Mouse (Mus musculus) thymus, postnatal 25 days (tissue): ENCODE measurements around the gene Acot5.
"Not testable (repeated sequence)": the region's sequence is repeated elsewhere in the genome, so short reads cannot be mapped to it uniquely, and the experiment has no call there.

Source experiments
- DNase-seq: peaks from one replicate; pipeline ENCODE4 v3.0.0; 2022

Acot5 gene

DNA sequence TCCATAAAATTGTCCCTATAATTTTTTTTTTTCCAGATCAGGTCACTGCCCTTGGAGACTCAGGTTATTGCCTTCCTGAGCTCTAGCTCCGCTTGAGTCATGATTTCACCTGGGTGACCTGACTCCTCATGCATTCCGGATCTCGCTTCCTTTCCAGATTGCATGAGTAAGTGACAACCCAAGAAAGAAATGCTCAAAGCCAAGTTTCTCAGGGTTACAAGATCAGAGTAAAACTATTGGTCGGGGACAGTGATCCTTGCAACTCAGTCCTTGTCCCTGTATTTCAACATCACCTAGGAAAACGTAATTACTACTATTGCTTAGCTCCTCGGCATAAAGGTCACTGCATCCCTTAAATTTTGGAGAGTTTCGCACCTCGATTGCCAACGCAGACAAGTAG is at the start of gene Acot5:
Acot5 (plus strand) TSS at position 340 of the 400 bp plus-strand sequence.
- DNase-seq = no peak

DNA sequence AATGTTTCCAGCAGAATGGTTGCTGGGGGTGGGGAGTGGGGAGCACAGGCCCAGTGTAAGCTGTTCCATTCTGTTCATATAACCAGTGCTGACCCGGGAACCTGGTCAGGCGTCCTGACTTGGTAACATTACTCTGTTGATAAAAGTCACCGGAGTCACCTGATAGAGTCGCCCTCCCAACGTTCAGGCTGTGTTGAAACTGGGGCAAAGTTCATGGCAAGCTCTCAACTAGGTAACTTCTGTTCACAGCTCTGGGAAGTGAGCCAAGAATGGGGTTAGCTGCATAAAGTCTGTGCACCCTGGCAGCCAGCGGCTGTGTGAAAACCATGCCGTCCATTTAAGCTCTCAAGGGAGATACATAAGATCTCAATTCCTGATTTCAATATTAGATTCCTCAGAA is 48.6 kb upstream of the Acot5 start:
- DNase-seq = not testable (repeated sequence)

DNA sequence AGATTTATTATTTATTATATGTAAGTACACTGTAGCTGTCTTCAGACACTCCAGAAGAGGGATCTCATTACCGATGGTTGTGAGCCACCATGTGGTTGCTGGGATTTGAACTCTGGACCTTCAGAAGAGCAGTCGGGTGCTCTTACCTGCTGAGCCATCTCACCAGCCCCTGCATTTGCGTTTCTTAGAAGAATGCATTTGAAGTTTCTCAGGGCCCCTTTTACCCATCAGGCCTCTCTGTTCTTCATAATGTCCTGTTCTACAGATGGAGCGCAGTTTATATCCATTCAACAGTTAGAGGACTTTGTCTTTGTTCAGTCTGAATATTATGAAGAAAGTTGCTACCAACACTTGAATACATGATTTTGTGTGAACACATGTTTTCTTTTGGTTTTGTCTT is 46.9 kb upstream of the Acot5 start:
- DNase-seq = not testable (repeated sequence)

DNA sequence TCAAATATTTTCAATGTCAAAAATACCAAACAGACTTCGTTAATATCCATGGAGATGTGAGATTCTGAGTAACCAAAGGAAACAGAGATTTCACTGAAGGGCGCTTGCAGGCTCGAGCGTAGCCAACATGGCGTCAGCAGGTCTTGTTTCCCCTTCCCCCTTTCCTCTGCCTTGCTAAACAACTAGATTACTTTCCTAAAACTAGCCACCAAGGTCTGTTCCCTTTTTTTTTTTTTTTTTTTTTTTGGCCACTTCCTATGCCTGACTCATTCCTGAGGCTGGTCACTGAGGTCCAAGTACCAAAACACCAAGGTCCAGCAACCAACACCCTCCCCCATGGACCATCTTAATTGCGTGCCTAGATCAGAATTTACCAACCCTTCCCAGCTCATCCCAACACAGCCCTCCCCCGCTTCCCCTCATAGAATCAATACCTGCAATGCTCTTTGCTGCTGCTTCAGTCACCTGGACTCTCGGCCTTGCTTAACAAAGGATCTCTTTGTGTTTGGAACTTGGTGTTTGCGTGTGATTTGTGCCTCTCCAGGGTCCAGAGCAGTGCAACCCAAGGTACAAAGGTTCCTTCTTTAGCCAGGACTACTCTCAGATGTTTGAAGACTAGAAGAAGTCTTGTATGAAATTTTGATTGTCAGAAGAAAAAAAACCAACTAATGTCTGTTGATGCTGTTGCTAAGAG is 45.9 kb upstream of the Acot5 start:
- DNase-seq = no peak

DNA sequence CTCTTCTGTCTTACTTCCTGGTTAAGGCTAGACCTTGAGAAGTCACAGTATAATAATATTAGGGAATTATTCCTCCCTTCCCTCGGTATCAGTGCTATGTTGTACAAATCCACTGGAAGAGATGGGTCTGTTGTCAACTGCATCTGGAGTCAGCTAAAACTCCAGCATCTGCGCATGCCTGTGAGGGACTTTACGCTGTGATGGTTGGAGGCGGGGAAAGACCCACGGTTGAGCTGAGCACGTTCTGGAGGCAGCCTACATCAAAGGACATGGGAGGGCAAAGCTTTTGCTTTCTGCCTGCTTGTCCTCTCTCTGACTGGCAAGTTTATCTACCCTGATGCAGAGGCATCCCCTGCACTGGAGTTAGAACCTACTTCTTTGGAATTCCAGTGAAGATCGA is 43.2 kb upstream of the Acot5 start:
- no peak for DNase-seq

DNA sequence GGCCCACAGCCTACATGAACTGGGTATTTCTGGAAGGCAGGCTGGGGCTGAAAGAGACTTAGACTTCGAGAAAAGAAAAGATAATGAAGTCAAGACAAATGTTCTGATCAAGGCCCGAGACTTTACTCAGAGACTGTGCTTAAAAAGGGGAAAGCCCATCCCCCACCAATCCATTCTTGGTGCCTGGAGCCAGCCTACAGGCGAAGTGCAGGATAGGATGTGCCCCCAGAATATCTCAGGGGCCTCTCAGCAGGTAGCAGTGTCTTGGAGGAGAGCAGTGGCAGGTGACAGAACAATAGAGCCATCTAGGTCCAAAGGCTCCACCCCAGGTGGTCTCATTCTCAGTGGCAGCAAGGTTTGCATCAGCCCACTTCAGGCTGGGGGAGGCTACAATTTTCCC is 40.8 kb upstream of the Acot5 start:
- DNase-seq = not testable (repeated sequence)

DNA sequence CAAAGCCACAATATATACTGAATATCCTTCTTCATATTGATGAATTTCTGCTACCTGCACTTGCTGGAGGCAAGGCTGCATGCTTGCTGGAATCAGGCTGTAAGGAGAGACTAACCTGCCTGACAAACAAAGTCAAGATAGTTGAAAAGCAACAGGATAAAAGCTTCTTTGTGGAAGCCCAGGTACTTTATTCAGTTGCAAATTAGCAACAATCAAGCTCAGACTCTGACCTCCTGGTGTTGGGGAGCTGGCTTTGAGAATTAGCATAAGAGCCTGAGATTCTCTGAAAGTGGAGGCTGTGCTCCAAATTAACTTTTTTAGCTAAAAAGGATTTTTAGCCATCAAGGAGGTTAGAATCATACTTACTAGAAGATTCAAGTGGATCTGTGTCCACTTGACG is 40.1 kb upstream of the Acot5 start:
- DNase-seq = not testable (repeated sequence)

DNA sequence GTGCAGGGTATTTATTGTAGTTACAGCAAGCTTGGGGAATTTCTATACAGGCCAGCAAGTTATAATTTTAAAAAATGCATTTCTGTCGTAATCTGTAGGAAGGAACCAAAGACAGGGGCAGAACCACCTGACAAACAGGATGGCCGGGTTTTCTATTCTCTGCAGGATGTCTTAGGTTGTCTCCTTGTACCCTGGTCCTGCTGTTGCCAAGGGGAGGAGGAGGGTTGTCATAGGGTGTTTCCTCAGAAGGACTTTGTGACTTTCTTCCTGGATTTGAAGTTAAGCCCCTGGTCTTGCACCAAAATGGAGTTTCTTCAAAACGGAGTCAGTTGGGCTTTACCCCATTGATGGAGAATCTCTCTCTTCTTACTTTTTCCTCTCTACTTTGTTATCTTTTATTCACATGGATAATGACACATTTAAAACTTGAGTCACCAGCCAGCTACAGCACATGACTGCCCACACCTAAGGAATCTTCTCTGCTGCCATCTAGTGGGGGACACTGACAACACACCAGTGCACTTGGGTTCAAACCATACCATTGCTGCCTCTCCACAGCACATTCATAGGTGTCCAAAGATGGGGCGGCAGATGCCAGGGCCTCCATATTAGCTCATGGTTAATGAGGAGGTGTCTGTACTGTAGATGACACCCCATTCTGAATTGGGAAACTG is 38.3 kb upstream of the Acot5 start:
- DNase-seq = peak; percentile 73

DNA sequence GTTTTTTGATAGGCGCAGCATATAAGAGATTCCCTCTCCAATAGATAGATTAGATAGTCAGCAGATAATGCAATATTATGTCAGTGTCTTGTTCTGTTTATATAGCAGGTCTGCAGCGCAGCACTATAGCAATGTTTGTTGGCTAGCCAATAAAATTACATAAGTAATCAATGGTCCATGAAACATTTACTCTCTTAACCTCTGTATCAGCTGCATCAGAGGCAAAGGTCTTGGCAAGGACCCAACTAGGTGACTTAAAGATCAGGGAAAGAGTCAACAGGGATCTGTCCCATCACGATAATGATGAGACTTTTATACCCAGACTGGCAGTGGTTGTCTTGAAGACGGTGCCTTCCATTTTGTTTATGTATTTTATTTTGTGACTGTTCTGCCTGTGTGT is 36.3 kb upstream of the Acot5 start:
- no peak for DNase-seq

DNA sequence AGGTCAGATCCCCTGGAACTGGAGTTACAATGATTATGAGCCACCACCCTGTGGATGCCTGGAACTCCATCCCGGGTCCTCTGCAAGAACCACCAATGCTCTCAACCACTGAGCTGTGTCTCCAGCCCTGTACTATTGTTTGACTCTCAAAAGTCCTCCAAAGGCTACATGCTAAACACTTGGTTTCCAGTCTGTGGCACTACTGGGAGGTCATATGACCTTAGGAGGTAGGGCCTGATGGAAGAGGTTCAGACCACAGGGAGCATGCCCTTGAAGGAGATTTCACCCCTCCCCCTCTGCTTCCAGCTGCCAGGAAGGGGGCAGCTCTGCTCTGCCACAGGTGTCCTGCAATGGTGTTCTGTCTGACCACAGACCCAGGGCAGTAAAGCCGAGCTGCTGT is 35.8 kb upstream of the Acot5 start:
- DNase-seq = not testable (repeated sequence)

DNA sequence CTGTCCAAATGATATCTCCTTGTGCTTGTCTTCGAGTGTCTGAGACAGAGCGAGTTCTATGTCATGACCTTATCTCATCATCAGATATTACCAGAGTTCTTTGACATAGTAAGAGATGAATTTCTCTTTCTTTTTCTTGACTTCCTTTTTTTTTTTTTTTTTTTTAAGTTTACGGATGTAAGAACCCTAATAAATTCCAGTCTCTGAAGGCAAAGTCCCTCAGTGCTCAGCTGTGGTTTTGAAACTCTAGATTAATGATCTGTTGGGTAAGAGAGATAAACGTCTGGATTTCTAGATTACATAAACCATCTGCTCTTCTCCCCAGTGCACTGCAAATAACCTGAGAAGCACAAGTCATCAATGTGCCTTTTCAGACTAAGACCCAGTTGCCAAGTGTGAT is 35.0 kb upstream of the Acot5 start:
- DNase-seq = no peak

DNA sequence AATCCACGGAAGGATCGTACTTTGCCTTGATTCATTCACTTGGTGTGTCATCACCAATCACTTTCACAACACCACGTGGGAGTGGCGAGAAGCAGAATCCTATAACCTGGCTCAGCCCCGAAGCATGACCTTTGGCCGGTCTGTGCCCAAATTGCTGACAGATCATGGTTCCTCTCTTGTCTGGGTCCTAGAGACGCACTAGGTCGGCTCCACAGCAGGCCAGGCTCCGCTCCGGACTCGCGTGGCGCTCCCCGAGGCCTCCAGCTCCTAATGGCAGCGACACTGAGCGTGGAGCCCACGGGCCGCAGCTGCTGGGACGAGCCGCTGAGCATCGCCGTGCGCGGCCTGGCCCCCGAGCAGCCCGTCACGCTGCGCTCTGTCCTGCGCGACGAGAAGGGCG is 30.9 kb upstream of the Acot5 start, which contains the start of gene Acot4:
Acot4 (plus strand) TSS at position 139 of the 400 bp plus-strand sequence.
- not testable (repeated sequence) for DNase-seq

DNA sequence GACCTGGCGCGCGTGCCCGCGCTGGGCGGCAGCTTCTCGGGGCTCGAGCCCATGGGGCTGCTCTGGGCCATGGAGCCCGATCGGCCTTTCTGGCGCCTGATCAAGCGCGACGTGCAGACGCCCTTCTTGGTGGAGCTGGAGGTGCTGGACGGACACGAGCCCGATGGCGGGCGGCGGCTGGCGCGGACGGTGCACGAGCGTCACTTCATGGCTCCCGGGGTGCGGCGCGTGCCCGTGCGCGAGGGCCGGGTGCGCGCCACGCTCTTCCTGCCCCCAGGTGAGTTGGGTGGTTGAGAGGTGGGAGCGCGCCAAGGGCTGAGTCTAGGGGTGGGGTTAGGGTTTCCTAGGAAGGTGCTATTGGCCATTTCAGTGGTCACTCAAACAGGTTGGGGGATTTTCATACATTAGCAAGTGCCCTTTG is 30.4 kb upstream of the Acot5 start, which contains the start of gene Gm49366:
Gm49366 (plus strand) TSS at position 245 of the 421 bp plus-strand sequence.
- not testable (repeated sequence) for DNase-seq

DNA sequence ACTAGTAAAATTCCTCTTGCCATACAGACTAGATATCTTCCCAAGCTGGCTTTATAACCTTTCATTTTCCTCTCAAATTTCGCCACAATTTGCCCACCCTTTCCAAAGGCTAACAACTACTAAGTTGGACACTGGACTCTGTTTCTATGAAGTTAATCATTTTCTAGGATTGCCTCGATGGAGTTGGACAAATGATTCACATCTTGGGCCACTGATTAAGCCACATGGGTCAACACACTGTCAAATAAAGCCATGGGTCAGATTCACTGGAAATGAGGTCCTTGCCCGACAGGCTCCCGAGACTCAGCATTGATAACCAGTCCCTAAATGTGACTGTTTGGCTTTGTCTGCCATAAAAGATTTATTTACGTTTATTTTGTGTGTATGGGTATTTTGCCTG is 26.9 kb upstream of the Acot5 start:
- no peak for DNase-seq

DNA sequence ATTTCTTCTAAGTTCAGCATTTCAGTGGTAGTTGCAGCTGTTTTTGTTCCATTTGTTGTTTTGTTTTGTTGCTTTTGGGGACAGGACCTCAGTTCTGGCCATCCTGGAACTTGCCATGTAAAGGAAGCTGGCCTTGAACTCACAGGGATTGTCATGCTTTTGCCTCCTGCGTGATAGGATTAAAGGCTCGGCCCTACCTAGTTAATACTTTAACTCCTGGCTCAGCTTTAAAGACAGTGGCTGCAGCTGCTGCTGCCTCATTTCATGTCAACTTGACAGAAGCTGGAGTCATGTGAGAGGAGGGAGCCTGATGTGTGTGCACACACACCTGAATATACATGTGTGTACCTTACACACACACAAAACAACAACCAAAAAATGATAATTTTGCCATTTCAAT is 25.1 kb upstream of the Acot5 start:
- no peak for DNase-seq

DNA sequence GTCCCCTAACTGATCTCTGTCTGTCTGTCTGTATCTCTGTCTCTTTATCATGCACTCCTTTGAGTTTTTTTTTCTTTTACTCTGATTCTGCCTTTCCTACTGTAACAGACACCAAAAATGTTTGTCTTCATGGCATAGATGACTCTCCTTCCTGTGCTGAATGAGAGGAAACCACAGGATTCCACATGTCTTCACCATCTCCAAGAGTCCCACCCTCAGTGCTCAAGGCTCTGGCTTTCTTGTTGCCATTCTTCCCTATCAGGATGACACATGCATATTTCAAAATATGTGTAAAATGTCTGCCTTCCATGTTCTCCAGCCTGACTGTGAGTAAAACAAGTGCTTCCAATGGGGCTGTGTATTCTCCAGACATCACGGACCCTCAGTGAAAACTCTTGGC is 22.2 kb upstream of the Acot5 start:
- DNase-seq = no peak

DNA sequence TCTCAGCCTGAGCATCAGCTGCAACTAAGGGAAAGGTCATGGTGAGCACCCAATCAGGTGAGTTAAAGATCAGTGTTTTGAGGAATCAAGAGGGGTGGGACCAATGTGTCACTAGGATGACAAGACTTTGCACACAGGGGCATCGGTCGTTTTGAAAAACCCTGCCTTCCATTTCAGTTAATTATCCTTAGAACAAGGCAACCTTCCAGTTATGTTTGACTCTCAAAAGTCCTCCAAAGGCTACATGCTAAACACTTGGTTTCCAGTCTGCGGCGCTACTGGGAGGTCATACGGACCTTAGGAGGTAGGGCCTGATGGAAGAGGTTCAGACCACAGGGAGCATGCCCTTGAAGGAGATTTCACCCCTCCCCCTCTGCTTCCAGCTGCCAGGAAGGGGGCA is 18.4 kb upstream of the Acot5 start:
- DNase-seq = not testable (repeated sequence)

DNA sequence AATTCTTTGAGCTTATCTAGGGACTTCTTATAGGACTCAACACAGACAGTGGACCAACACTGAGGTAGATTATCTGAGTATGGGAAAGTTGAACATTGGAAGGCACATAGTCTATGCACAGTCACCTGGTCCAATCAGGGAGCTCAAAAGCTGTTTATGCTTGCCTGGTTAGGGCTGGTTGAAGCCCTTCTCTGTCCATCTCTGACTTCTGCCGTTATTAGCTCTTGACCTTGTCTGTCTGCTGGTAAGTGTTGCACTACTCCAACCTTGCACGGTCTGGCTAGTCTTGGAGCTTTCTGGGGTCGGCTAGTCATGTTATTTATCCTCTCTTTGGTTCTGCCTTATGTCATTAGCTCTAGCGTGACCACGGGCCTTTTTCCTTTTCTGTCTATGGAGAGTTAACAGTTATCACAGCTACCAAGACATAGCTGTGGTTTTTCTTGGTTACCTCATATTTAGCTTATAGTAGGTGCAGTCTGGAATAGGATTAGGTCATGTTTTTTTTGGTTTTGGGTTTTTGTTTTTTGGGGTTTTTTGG is 17.1 kb upstream of the Acot5 start, which contains the start of gene Acot3:
Acot3 (plus strand) TSS at position 208 of the 538 bp plus-strand sequence.
- DNase-seq = no peak

DNA sequence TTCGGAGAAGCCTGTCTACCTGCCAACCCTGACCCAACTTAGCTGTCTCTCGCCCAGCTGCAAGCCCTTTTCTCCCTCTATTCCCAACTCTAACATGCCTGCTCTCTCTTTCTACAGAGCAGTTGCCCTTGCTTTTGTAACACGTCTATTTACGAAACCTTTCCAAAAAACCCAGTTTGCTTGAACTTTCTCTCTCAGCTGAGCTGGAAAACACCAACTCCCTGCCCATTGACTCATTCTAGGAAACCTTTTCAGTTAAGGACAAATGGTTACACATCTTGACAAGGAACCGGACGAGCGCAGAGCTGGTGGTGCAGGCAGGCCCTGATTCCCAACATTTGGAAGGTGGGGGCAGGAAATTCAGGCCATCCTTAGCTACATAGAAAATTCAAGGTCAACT is 16.5 kb upstream of the Acot5 start:
- no peak for DNase-seq

DNA sequence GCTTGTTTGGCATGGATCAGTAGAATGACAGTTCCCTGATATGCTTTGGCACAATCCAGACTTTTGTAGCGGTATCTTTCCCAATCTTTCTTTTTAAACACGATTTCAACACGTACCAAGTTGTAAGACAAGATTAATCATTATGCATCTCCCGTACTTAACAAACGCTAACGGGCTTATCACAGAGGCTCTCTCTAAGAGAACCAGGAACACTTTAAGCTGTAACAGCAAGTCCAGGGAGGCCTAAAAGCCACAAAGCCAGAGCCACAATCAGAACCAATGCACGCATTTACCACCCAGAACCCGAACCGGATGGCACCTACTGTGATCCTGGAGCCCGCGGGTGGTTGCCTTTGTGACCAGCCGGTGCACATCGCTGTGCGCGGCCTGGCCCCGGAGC is 16.0 kb upstream of the Acot5 start:
- DNase-seq = no peak

DNA sequence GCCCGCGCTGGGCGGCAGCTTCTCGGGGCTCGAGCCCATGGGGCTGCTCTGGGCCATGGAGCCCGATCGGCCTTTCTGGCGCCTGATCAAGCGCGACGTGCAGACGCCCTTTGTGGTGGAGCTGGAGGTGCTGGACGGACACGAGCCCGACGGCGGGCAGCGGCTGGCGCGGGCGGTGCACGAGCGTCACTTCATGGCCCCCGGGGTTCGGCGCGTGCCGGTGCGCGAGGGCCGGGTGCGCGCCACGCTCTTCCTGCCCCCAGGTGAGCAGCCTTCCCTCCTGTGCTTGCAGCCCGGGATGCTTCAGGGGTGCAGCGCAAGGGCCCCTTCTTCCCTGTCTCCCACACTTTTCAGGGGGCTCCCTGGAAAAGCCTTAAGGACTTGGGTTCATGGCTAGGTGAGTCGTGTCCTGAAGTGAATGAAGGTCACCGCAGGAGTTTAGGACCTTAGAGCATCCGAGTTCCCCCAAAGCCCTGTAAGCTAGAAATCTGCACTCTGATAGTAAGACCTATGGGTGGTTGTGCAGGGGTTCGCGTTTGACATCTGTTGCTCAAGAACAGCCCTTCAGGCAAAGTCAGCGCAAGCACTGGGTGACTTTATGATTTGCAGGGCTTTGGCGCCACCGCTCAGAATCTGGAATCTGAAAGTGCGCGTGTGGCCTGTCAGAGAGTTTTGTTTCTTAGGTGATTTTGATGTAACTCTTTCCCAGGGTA is 15.3 kb upstream of the Acot5 start:
- no peak for DNase-seq

DNA sequence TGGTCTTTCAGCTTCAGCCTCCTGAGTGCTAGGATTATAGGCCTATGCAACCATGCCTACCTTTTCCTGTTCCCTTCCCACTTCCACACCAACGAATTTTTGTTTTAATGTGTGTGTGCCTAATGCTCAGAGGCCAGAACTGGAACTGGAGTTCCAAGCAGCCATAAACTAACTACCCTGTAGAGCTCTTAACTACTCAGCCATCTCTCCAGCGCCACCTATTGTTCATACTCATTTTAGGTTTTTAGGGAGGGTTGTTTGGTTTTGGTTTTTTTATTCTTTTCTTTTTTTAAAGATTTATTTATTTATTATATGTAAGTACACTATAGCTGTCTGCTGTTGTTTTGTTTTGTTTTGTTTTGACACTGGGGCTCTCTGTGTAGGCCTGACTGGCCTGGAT is 8.2 kb upstream of the Acot5 start:
- DNase-seq = no peak

DNA sequence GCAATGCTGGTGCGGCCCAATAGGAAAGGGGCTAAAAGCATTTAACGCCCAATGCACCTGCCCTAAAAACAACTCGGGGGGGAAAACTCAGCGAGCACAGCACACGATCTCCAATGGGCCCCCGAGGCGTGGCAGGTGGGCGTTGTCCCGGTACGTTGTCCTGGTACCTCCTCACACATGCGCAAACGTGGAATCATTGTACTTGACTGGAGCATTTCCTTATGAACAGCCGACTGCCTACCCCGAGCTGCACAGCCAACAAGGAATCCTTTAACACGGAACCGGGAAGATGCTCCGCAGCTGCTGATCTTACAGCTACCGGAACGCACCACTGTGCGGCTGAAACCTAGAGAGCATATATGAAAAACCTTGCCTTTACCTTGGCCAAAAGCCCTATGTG is 6.8 kb upstream of the Acot5 start:
- no peak for DNase-seq

DNA sequence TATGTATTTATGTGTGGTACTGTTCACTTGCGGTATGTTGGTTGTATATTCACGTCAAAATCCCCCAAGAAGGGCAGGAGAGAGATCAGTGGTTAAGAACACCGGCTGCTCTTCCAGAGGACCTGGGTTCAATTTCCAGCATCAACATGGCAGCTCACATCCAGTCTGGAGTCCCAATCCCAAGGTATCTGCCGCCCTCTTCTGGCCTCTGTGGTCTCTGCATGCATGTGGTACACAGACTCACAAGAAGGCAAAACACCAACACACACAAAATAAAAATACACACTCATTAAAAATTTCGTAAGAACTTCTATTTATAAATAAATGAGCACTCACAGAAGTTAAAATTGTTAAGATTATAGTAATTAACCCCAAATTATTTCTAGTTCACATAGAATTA is 5.9 kb upstream of the Acot5 start:
- peak; percentile 19 for DNase-seq
